Comparison of ENCODE assay signal across 19 mouse cellular contexts in genomic region chr10:111609889-111610288, GRCm38 (mm10).
"Had no signal": no experiment of that assay in that cellular context is flagged by ENCODE, and none has a peak within 500 bp of the region (broad histone marks: within the 10 kb centered on the region; RNA-seq: fewer than 3 reads in every experiment).

No protein-coding gene starts in this region.

- H3K4me1 ChIP-seq: midbrain, embryonic 10.5 days; midbrain, embryonic 12.5 days; neural tube, embryonic 13.5 days; neural tube, embryonic 15.5 days had no signal

- H3K4me2 ChIP-seq: lung, embryonic 14.5 days; midbrain, embryonic 12.5 days; neural tube, embryonic 13.5 days; neural tube, embryonic 15.5 days had no signal

- DNase-seq: lung, adult 18-20 months; lung, embryonic 14.5 days; lung, postnatal 10 days; lung, postnatal 4 days; midbrain, embryonic 14.5 days; retina, postnatal 1 day; right cerebral cortex, adult 18-20 months; right cerebral cortex, postnatal 25 days; right cerebral cortex, postnatal 4 days; spleen, adult 18-20 months; thymus, adult 18-20 months; thymus, postnatal 14 days; thymus, postnatal 36 days had no signal

- ATAC-seq: midbrain, embryonic 16.5 days had no signal

- H3K36me3 ChIP-seq: midbrain, embryonic 10.5 days; midbrain, embryonic 12.5 days; neural tube, embryonic 13.5 days; neural tube, embryonic 15.5 days had no signal

- H3K27ac ChIP-seq: midbrain, embryonic 10.5 days; midbrain, embryonic 12.5 days; neural tube, embryonic 13.5 days; neural tube, embryonic 15.5 days had no signal

- H3K4me3 ChIP-seq: midbrain, embryonic 10.5 days; midbrain, embryonic 12.5 days; myocyte; neural tube, embryonic 13.5 days; neural tube, embryonic 15.5 days had no signal

- H3K9me3 ChIP-seq: midbrain, embryonic 10.5 days; midbrain, embryonic 12.5 days; neural tube, embryonic 13.5 days; neural tube, embryonic 15.5 days had no signal

- H3K27me3 ChIP-seq: midbrain, embryonic 12.5 days; neural tube, embryonic 13.5 days; neural tube, embryonic 15.5 days had no signal

- H3K9ac ChIP-seq: lung, embryonic 14.5 days; midbrain, embryonic 12.5 days; neural tube, embryonic 13.5 days; neural tube, embryonic 15.5 days had no signal
